Mouse (Mus musculus) embryonic stem cell, embryonic (primary cell): ENCODE measurements at regions not wholly inside any gene's neighbourhood (a gene's known extent, or its start where the extent isn't known, plus 50 kb on each side); places are given as distances from the start of the nearest gene placed in this dataset.
"Not testable (repeated sequence)": the region's sequence is repeated elsewhere in the genome, so short reads cannot be mapped to it uniquely, and the experiment has no call there.

Source experiments
- CTCF ChIA-PET, 4 experiments: fragments of 300-600 bp in 2 of 4; fragments of 350-600 bp in 2 of 4; sonication (Branson Sonifier 250); formaldehyde crosslinking; loops; one replicate each; lab custom pipeline; 2022; ENCODE audit warnings: inconsistent platforms in 2 of 4; lab: Charles Lee
- POLR2A ChIA-PET, 4 experiments: fragments of 300-600 bp in 2 of 4; fragments of 350-600 bp in 2 of 4; sonication (Branson Sonifier 250); formaldehyde crosslinking; loops; one replicate each; lab custom pipeline; 2022; ENCODE audit warnings: antibody characterized with exemption in 4 of 4, inconsistent platforms in 1 of 4; lab: Charles Lee

- CTCF ChIA-PET: interaction anchor here in 1 of 4 experiments (0.6 kb wide), 1 partner anchor 197 kb away, joined by 9 read pairs; no protein-coding TSS in a partner anchor
- POLR2A ChIA-PET: no interaction called here
Observed at GRCm38 (mm10) chr12:15511994-15512393, 304.7 kb downstream of the Trib2 start.

GRCm38 (mm10) chr12:15507576-15507975 is 309.1 kb downstream of the Trib2 start:
- ChIA-PET CTCF (no interaction called here), POLR2A (no interaction called here)

- ChIA-PET POLR2A (no interaction called here), CTCF (interaction anchor here in 1 of 4 experiments (0.8 kb wide), 1 partner anchor 420 kb away, joined by 3 read pairs; no protein-coding TSS in a partner anchor)
Observed at GRCm38 (mm10) chr12:15493640-15494039, 323.1 kb downstream of the Trib2 start.

GRCm38 (mm10) chr12:15472741-15473140 is 344.0 kb downstream of the Trib2 start:
- POLR2A ChIA-PET: no interaction called here
- CTCF ChIA-PET: no interaction called here

- CTCF ChIA-PET: no interaction called here
- POLR2A ChIA-PET: no interaction called here
Observed at GRCm38 (mm10) chr12:15459429-15459828, 357.3 kb downstream of the Trib2 start.

- CTCF ChIA-PET: interaction anchor here in 1 of 4 experiments (0.6 kb wide), 1 partner anchor 141 kb away, joined by 3 read pairs; no protein-coding TSS in a partner anchor
- POLR2A ChIA-PET: not testable (repeated sequence)
Observed at GRCm38 (mm10) chr12:15456369-15456768, 360.4 kb downstream of the Trib2 start.

GRCm38 (mm10) chr12:15455744-15456143 is 361.0 kb downstream of the Trib2 start:
- ChIA-PET POLR2A (no interaction called here), CTCF (no interaction called here)

- ChIA-PET POLR2A (interaction anchor here in 2 of 4 experiments (0.6 to 0.7 kb wide), 2 partner anchors 9 to 86 kb away, joined by 3 read pairs; no protein-coding TSS in a partner anchor), CTCF (interaction anchor here in 1 of 4 experiments (0.6 kb wide), 1 partner anchor 1642 kb away, joined by 3 read pairs; no protein-coding TSS in a partner anchor)
Observed at GRCm38 (mm10) chr12:15449484-15449883, 367.2 kb downstream of the Trib2 start.

GRCm38 (mm10) chr12:15416180-15416766 is 400.4 kb downstream of the Trib2 start:
- ChIA-PET CTCF (interaction anchor here in 1 of 4 experiments (0.5 kb wide), 1 partner anchor 188 kb away, joined by 4 read pairs; no protein-coding TSS in a partner anchor), POLR2A (no interaction called here)

- CTCF ChIA-PET: interaction anchor here in 1 of 4 experiments (0.6 kb wide), 1 partner anchor 274 kb away, joined by 3 read pairs; no protein-coding TSS in a partner anchor
- POLR2A ChIA-PET: no interaction called here
Observed at GRCm38 (mm10) chr12:15410419-15410818, 406.3 kb downstream of the Trib2 start.

- CTCF ChIA-PET, POLR2A ChIA-PET: not testable (repeated sequence)
Observed at GRCm38 (mm10) chr12:15407577-15407976, 409.1 kb downstream of the Trib2 start.

GRCm38 (mm10) chr12:15392641-15393040 is 424.1 kb downstream of the Trib2 start:
- ChIA-PET POLR2A (no interaction called here), CTCF (no interaction called here)

GRCm38 (mm10) chr12:15388574-15388973 is 428.1 kb downstream of the Trib2 start:
- CTCF ChIA-PET: interaction anchor here in 1 of 4 experiments (0.7 kb wide), 1 partner anchor 854 kb away, joined by 3 read pairs; no protein-coding TSS in a partner anchor
- POLR2A ChIA-PET: no interaction called here

GRCm38 (mm10) chr12:15357808-15358207 is 458.9 kb downstream of the Trib2 start:
- CTCF ChIA-PET: no interaction called here
- POLR2A ChIA-PET: no interaction called here

- POLR2A ChIA-PET: no interaction called here
Observed at GRCm38 (mm10) chr12:15320697-15321449, 495.8 kb downstream of the Trib2 start.

GRCm38 (mm10) chr12:15319647-15320046 is 497.1 kb downstream of the Trib2 start:
- ChIA-PET CTCF (interaction anchor here in 1 of 4 experiments (0.6 kb wide), 1 partner anchor 317 kb away, joined by 8 read pairs; no protein-coding TSS in a partner anchor), POLR2A (no interaction called here)

More at GRCm38 (mm10) chr12:15320697-15321449, 495.8 kb downstream of the Trib2 start:
- CTCF ChIA-PET: no interaction called here

- ChIA-PET POLR2A (no interaction called here), CTCF (no interaction called here)
Observed at GRCm38 (mm10) chr12:15294898-15295297, 521.8 kb downstream of the Trib2 start.

- ChIA-PET CTCF (no interaction called here), POLR2A (no interaction called here)
Observed at GRCm38 (mm10) chr12:15262165-15262564, 554.6 kb downstream of the Trib2 start.

- POLR2A ChIA-PET: no interaction called here
- CTCF ChIA-PET: no interaction called here
Observed at GRCm38 (mm10) chr12:15261604-15262003, 555.1 kb downstream of the Trib2 start.

GRCm38 (mm10) chr12:15260907-15261415 is 555.8 kb downstream of the Trib2 start:
- POLR2A ChIA-PET: no interaction called here
- CTCF ChIA-PET: no interaction called here
